Mouse (Mus musculus): ENCODE measurements at regions not wholly inside any gene's neighbourhood (a gene's known extent, or its start where the extent isn't known, plus 50 kb on each side); places are given as distances from the start of the nearest gene placed in this dataset.

DNA sequence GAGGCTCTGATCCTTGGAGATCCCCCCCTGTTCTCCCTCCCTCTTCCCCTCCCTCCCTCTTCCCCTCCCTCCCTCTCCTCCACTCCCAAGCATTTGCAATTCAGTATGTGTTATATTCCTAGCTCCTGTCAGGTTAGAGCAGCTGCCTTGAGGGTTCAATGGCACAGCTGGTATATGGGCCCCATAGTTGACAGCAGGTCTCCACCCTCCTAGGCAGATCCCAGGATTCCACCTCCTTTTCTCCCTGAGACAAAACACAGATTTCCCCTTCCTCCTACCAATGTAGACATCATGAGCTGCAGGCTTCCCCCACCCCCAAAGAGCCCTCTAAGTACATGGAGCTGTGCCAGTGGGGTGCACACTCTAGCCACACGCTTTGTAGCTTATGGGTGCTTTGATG is 137.8 kb downstream of the Unc5cl start:
- DNase-seq: no peak

DNA sequence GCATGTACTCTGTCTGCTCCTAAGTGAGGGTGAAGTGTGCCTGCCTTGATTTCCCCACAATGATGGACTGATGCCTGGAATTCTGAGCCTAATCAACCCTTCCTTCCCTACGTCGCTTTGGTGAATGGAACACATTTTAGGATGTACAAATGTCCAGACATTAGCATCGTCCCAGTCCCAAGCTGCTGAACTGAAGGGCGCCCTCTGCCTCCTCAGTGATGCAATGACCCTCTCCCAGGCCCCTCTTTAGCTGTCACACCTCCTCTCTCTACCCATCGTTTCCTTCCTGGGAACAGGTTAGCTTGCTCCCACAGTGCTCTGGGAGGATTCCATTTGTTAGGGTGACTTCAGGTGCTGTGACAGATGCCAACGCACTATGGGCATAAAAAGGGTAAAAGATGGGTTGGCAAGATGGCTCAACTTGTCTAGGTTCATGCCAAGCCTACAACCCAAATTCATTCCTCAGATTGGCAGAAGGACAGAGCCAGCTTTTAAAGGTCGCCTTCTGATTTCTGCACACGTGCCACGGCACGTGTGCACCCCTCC is 140.8 kb downstream of the Unc5cl start:
- DNase-seq: no peak

GRCm38 (mm10) chr17:48596406-48596805 is 141.7 kb downstream of the Unc5cl start:
- no peak for DNase-seq

- DNase-seq: no peak
Observed at GRCm38 (mm10) chr17:48597301-48597700, 142.6 kb downstream of the Unc5cl start.

GRCm38 (mm10) chr17:48598471-48599141 is 143.9 kb downstream of the Unc5cl start:
- no peak for DNase-seq

- no peak for DNase-seq
Observed at GRCm38 (mm10) chr17:48600176-48600575, 145.5 kb downstream of the Unc5cl start.

GRCm38 (mm10) chr17:48602554-48602953 is 147.9 kb downstream of the Unc5cl start:
- peak in 1 of 2 experiments; percentile 5 for DNase-seq

DNA sequence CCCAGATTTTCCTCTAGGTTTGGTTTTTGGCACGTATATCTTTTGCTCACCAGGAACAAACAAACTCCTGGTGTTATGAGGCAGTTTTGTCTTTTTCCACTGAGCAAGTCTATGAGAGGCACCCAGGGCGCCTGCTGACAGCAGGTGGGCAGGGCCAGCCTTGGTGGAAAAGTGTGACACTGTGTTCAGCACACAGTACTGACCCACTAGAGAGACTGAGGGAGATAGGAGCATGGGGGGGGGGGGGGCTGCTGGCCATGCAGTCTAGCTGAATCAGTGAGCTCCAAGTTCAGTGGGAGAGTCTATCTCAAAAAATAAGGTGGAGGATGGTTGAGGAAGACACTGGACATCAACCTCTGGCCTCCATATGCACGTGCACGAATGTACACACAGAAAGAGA is 152.1 kb downstream of the Unc5cl start:
- DNase-seq: no peak

- DNase-seq: no peak
Observed at GRCm38 (mm10) chr17:48608315-48608714, 153.6 kb downstream of the Unc5cl start.

DNA sequence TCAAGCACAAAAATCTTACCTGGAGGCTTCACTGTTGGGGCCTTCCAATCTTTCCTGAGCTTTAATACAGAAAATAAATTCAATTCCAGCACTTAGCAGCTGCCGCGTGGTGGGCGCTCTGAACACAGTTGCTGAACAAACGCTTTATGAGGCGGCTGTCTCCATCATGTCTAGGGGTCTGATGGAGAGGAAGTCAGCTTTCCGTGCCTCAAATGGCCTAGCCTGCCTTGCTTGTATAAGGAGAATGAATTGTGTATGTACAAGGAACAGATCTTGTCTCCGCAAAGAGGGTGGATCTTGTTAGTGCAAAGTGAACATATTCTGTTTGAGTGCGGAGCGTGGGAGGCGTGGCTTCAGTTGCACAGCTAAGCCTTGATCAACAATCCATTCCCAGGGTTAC is 155.4 kb downstream of the Unc5cl start:
- no peak for DNase-seq

DNA sequence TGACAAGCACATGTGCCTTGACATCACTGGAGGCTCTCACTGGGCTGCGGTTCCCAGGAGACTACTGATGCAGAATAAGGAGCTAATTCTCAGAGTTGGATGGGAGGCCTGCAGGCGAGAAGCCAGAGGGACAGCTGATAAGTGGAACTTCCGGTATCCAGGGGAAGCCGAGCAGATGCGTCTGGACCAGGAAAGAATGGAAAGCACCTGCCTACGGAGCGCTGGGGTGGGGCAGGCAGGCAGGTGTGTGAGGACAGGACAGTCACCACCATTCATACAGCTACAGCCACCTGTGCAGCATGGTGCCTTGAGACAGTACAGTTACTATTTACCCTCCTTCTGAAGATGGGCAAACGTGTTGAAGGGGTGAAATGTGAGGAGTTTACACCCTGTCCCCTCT is 156.1 kb downstream of the Unc5cl start:
- DNase-seq: no peak

- no peak for DNase-seq
Observed at GRCm38 (mm10) chr17:48613491-48613890, 158.8 kb downstream of the Unc5cl start.

DNA sequence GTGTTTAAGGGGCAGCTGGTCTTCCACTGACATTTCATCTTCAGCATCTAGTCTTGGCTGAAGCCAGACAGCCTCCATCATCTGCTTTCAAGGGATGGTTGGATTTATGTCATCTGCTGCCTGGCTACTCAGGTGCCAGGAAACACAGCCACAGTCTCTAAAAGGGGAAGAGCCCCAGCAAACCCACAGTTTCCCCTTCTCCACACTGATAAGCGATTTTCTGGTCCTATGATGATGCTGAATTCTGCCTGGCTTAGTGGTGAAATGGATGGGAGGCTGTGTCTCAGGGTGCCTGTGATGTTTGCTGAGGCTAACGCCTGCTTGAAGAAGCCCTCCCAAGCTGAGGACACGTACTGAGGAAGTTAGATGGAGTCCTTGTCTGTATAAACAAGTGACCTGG is 160.5 kb downstream of the Unc5cl start:
- DNase-seq: no peak

- no peak for DNase-seq
Observed at GRCm38 (mm10) chr17:48616205-48616604, 161.5 kb downstream of the Unc5cl start.

- DNase-seq: no peak
Observed at GRCm38 (mm10) chr17:48620896-48621295, 166.2 kb downstream of the Unc5cl start.

DNA sequence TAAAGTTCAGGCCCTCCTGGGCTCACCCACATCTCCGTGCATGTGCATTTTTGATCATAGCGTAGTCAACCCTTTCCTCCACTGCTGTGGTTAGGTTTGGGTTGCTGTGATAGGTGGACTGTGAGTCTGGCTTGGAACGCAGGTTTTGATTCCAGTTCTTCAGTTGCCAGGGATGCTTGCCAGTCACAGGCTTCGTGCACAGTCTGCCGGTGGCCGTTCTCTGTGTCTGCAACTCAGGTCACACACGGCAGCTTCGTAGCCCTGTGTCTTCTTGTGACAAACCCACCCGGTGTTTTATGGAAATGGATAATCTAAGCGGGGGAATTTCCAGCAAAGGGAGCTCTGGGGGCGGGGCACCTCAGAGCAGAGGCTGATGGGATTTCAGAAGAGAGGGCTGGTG is 167.0 kb downstream of the Unc5cl start:
- no peak for DNase-seq

DNA sequence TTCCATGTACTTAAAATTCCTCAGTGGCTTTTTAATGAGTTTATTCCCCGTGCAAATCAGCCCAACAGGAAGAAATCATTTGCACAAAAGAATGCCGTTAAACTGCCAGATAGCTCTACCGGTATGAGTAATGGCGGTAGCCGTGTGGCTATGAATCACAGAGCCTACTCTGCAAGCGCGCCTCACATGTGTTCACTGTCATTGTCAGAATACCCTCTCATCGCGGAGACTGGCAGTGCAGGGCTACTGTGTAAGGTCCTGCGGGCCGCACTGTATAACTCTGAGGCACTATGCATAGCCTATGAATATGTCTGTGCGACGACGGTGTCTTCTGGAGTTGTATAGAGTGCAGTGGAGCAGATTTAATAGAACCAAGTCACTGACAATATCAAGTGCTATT is 170.2 kb downstream of the Unc5cl start:
- DNase-seq: no peak

DNA sequence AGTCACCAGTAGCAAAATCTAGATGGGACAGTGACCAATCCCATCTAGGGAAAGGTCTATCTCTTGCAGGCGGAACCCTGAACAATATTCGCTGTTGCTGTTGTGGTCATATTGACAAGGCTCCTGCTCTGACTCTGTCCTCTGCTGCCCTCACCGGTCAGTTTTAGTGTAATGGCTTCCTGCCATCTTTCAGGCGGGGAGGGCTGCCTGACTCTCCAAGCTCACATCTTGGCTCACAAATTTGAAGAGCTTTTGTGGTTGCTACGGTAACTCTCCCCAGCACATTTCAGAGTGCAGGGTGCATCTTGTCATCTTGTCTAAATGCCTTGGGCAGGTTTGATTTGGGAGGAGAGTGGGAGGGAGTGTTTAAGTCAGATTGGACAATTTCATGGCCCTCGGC is 171.3 kb downstream of the Unc5cl start:
- DNase-seq: no peak

DNA sequence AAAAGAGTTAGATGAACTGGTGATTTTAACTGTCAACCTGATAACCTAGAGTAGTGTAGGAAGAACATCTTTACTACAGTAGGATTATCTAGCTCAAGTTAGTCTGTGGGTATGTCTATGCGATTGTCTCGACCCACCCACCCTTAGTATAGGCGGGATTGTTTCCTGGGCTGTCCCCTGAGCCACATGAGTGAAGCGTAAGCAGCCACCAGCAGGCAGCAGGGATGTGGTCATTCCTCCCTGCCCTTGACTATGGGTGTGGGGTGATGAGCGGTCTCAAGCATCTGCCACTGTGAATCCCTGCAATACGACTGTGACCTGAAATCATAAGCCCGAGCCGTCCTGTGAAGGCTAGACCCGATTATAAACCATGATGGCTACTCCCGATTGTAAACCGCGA is 184.9 kb downstream of the Unc5cl start:
- no peak for DNase-seq

DNA sequence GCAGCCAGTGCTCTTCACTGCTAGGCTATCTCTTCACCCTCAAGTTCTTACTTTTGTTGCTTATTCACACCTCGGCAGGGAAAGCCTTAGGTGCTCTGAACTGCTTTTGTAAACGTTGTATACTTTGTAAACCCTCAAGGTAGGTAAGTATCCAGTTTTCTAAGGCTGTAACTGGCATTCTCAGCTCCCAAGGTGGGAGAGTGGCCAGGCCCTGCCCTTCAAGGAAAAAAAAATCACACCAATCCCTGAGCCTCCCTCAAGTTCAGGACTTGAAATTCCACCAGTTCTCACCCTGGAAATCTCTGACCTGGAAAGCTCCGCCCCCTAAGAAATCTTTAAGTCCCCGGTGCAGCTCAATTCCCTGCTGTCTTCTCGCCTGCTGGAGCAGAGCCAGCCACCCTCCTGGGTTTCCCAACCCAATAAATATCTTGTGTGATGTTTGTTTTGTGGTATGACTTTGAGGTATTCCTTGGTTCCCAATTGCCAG is 188.9 kb downstream of the Unc5cl start:
- DNase-seq: no peak

DNA sequence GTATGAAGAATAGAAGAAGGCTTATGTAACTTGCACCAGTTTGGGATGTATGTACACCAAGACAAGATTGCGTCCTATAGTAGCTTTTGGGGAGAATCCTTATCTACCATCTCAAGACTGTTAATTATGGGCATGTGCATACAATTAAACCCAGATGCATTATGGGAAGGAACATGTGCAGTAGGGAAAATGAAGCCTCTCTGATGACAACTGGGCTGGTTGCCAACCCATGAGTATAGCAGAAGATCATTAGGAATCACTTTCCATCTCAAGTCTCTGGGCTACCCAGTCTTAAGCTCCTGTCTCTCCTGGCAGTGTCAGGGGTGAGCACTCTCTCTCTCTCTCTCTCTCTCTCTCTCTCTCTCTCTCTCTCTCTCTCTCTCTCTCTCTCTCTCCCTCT is 190.4 kb downstream of the Unc5cl start:
- no peak for DNase-seq

DNA sequence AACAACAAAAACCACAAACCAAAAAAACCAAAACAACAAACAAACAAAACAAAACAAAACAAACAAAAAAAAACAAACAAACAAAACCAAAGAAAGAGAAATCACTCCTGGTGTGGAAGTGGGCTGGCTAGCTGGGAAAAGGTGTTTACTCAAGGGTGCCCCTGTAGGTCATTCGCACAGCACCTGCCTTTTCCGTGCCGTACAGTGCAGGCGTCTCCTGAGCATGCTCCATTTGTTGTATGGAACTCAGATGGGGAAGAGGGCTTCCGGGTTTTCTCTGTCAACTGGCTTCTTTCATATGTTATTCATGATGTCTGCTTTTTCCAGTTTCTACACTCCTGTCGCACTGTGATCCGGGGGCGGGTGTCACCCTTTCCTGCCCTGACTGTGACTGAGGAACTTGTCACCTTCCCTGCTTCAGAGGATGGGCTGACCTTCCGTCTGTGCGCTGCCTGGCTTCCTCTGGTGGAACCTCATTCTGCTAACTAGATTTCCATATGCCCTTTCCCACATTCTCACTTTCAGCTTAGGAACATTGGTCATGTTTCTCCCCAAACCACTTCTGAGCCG is 192.0 kb downstream of the Unc5cl start:
- no peak for DNase-seq

- peak; percentile 20 to 37 for DNase-seq
Observed at GRCm38 (mm10) chr17:48647431-48647830, 192.7 kb downstream of the Unc5cl start.

GRCm38 (mm10) chr17:48650556-48650955 is 195.9 kb downstream of the Unc5cl start:
- DNase-seq: no peak

DNA sequence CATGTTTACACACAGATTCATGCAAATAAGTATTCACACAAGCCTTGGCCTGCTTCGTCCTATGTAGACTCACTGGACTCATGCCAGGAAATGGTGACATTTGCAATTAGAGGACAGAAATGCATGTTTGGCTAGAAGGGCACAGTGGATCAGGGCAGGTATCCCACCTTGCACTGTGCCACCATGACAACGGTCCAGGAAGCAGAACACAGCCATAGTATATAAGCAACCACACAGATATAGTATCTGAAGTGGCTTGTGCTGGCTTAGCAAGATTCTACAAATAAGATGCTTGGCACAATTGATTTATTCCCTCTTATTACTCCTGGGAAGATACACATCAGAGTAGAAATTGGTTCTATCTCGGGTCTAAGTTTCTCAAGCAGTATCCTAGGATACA is 218.0 kb downstream of the Unc5cl start:
- DNase-seq: no peak

Data from thymus, adult 18-20 months (tissue).